Mouse (Mus musculus) CH12.LX (cell line): ENCODE measurements at regions not wholly inside any gene's neighbourhood (a gene's known extent, or its start where the extent isn't known, plus 50 kb on each side); places are given as distances from the start of the nearest gene placed in this dataset.

Experiments used
- CHD2 ChIP-seq: IDR thresholded peaks from 2 replicates; pipeline ENCODE4 v1.6.1; 2011; ENCODE audit warnings: low read length, improper control_type of control experiment
- CTCF ChIP-seq, 2 experiments: IDR thresholded peaks in 1 of 2; conservative IDR thresholded peaks in 1 of 2; 2 replicates each; pipeline ENCODE4 v1.5.1; 2011 to 2012; ENCODE audit warnings: low read depth in 2 of 2, low read length in 2 of 2, improper control_type of control experiment in 1 of 2, inconsistent platforms in 1 of 2, mild to moderate bottlenecking in 1 of 2, moderate library complexity in 1 of 2
- EP300 ChIP-seq: IDR thresholded peaks from 2 replicates; pipeline ENCODE4 v1.6.1; 2011; ENCODE audit warnings: low read length, improper control_type of control experiment
- GABPA ChIP-seq: IDR thresholded peaks from 2 replicates; pipeline ENCODE4 v1.6.1; 2012; ENCODE audit warnings: low read depth, low read length, improper control_type of control experiment, inconsistent platforms; ENCODE audit not compliant: insufficient replicate concordance
- HCFC1 ChIP-seq: IDR thresholded peaks from 2 replicates; pipeline ENCODE4 v1.6.1; 2012; ENCODE audit warnings: low read depth, mild to moderate bottlenecking, inconsistent platforms, low read length, improper control_type of control experiment
- MYC ChIP-seq: IDR thresholded peaks from 2 replicates; pipeline ENCODE4 v1.6.1; 2011; ENCODE audit warnings: low read depth, mild to moderate bottlenecking, improper control_type of control experiment, low read length
- POLR2A ChIP-seq: IDR thresholded peaks from 2 replicates; pipeline ENCODE4 v1.6.1; 2011; ENCODE audit warnings: low read depth, mild to moderate bottlenecking, improper control_type of control experiment, low read length
- RCOR1 ChIP-seq: conservative IDR thresholded peaks from 2 replicates; pipeline ENCODE4 v1.6.1; 2012; ENCODE audit warnings: low read depth, mild to moderate bottlenecking, inconsistent platforms, low read length, improper control_type of control experiment
- SIN3A ChIP-seq: IDR thresholded peaks from 2 replicates; pipeline ENCODE4 v1.6.1; 2012; ENCODE audit warnings: low read length, improper control_type of control experiment, inconsistent platforms
- TBP ChIP-seq: conservative IDR thresholded peaks from 2 replicates; pipeline ENCODE4 v1.6.1; 2011; ENCODE audit warnings: low read depth, low read length, improper control_type of control experiment
- USF2 ChIP-seq: conservative IDR thresholded peaks from 2 replicates; pipeline ENCODE4 v1.6.1; 2011; ENCODE audit warnings: low read depth, low read length, improper control_type of control experiment

DNA sequence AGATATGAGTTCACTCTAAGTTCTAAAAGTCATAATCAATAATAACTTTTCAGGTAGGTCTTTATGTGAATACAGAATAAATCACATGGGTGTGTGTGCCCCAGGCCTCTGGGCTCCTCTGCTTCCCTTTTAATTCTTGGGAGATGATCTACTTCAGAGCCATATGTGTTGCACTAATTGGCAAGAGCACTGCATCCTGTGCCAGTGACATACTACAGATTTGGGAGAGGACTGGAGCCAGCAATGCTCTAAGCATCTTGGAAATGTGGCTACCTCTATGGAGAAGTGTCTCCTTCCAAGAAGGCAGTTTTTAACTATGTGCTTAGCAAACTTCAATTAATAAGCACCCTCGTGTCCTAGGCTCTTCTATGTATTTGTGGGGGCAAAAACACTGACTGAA, 416.6 kb downstream of the Brinp2 start:
- TF ChIP-seq MYC (no peak), CTCF (conservative IDR thresholded peaks at IDR 0.05 in 1 of 2, IDR thresholded peaks at IDR 0.05 in 1 of 2; ENCODE audit: low read depth in 2 of 2, low read length in 2 of 2) (no peak), TBP (no peak), EP300 (no peak), RCOR1 (no peak), HCFC1 (no peak), POLR2A (no peak), USF2 (no peak), GABPA (no peak), CHD2 (no peak), SIN3A (no peak)
